Mouse (Mus musculus) C2C12 (cell line): ENCODE data around the gene Dip2c.

Source experiments
- CEBPB ChIP-seq: IDR thresholded peaks from one replicate; pipeline ENCODE4 v1.6.1; 2011; ENCODE audit warnings: low read depth, mild to moderate bottlenecking, control low read depth, moderate library complexity
- CTCF ChIP-seq: IDR thresholded peaks from one replicate; pipeline ENCODE4 v1.5.1; 2011; ENCODE audit not compliant: control insufficient read depth, insufficient read depth, insufficient read length
- FOSL1 ChIP-seq: IDR thresholded peaks from one replicate; pipeline ENCODE4 v1.8.0; 2011; ENCODE audit warnings: mild to moderate bottlenecking, low read length; ENCODE audit not compliant: poor library complexity, insufficient read depth, severe bottlenecking
- MAX ChIP-seq: IDR thresholded peaks from one replicate; pipeline ENCODE4 v1.6.1; 2011; ENCODE audit warnings: mild to moderate bottlenecking, control low read depth
- MYOD1 ChIP-seq: IDR thresholded peaks from one replicate; pipeline ENCODE4 v1.6.1; 2011; ENCODE audit warnings: low read depth; ENCODE audit not compliant: control insufficient read depth, insufficient read length
- MYOG ChIP-seq: IDR thresholded peaks from one replicate; pipeline ENCODE4 v1.6.1; 2011; ENCODE audit not compliant: control insufficient read depth, insufficient read length; ENCODE audit errors: extremely low read depth
- USF1 ChIP-seq: IDR thresholded peaks from one replicate; pipeline ENCODE4 v1.6.1; 2011; ENCODE audit warnings: low read depth, mild to moderate bottlenecking, control low read depth, moderate library complexity

DNA sequence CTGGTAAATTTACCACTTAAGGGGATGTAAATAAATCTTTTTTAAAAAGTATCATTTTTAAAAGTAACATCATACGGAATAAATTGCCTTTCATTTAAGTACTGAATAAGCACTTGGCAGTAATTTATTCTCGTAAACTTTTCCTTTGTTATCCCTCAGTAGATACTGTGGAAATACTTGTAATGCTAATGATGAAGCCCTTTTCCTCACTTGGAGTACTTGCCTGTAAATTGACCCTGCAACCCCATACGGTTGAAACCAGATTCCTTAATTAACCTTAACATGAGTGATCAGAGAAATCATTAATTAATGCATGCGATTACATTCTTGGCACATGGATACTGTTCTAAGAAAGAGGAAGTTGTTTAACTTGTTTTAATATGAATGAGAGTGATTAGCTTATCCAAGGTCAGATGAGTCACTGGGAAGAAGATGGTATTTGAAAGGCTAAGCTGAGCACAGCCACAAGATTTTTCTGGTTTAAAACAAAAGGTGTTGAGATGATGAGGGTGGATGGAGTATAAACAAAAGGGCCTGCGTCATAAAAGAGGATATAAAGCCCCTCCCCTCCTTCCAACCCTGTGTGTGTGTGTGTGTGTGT, 114.0 kb downstream of the Dip2c start:
- TF ChIP-seq CTCF, result no peak
- TF ChIP-seq MAX, result no peak
- TF ChIP-seq USF1, result no peak
- no peak for TF ChIP-seq CEBPB
- TF ChIP-seq MYOD1, result no peak
- no peak for TF ChIP-seq FOSL1
- TF ChIP-seq MYOG, result no peak
